ENCODE assay signal across 9 mouse cellular contexts in genomic region chr5:131083072-131083657, GRCm38 (mm10).
A peak's percentile ranks its signal among the peaks of the same experiment; 100 is the strongest.
DNase-seq lines count a peak whose midpoint lies in the region; ATAC-seq and TF ChIP-seq lines count a peak whose summit lies in the region.
"Had no signal": no experiment of that assay in that cellular context is flagged by ENCODE, and none has a peak within 500 bp of the region (broad histone marks: within the 10 kb centered on the region; RNA-seq: fewer than 3 reads in every experiment).

No protein-coding gene starts in this region.

- TF ChIP-seq POLR2A in brain, embryonic 14.5 days (IDR thresholded peaks at IDR 0.05; ENCODE audit: borderline replicate concordance, extremely low read depth, insufficient read depth, insufficient read length, poor library complexity, severe bottlenecking) = no peak

- DNase-seq in frontal cortex, postnatal 36 days (ENCODE audit: low spot score in 2 of 2) = peak; percentile 18 to 20
- no peak for DNase-seq in frontal cortex, postnatal 25 days (ENCODE audit: low spot score in 2 of 2)
- DNase-seq in brain, embryonic 14.5 days (ENCODE audit: low read depth) = peak; percentile 82
- peak; percentile 64 for DNase-seq in forebrain, embryonic 14.5 days (ENCODE audit: low spot score)
- DNase-seq in heart, adult 9 months (ENCODE audit: low spot score in 2 of 2) = no peak
- no peak for DNase-seq in kidney, postnatal 36 days

- TF ChIP-seq CTCF in brain, embryonic 14.5 days (IDR thresholded peaks at IDR 0.05; ENCODE audit: borderline replicate concordance, extremely low read depth, insufficient read depth, insufficient read length) = no peak

- no peaks in the 10 kb centered on the region for H3K9me3 ChIP-seq in forebrain, embryonic 14.5 days (replicated peaks; ENCODE audit: control insufficient read depth, low read length)
- H3K9me3 ChIP-seq in midbrain, embryonic 12.5 days = no peaks in the 10 kb centered on the region

- no peaks in the 10 kb centered on the region for H3K36me3 ChIP-seq in forebrain, embryonic 14.5 days (ENCODE audit: control insufficient read depth, insufficient read depth, low read length)
- H3K36me3 ChIP-seq in midbrain, embryonic 12.5 days = no peaks in the 10 kb centered on the region

- peak overlapping the region; percentile 63 for H3K27ac ChIP-seq in forebrain, embryonic 14.5 days (ENCODE audit: low read depth, low read length)
- peak overlapping the region; percentile 15; the same call in 1 of the 2 replicates for H3K27ac ChIP-seq in midbrain, embryonic 12.5 days (replicated peaks)

- H3K27me3 ChIP-seq in forebrain, embryonic 14.5 days (replicated peaks; ENCODE audit: control insufficient read depth, insufficient read depth, low read length) = no peaks in the 10 kb centered on the region
- H3K27me3 ChIP-seq in midbrain, embryonic 12.5 days = no peaks in the 10 kb centered on the region
- H3K27me3 ChIP-seq: megakaryocyte, embryonic 14.5 days had no signal

- H3K4me1 ChIP-seq in forebrain, embryonic 14.5 days (ENCODE audit: control insufficient read depth, insufficient read depth, low read length) = peaks cover 8% of the 10 kb centered on the region
- H3K4me1 ChIP-seq in midbrain, embryonic 12.5 days = 0 out of 2 replicates have a peak, but pooled peaks cover 7% of the 10 kb centered on the region
- H3K4me1 ChIP-seq: megakaryocyte, embryonic 14.5 days had no signal

- peak; percentile 40; the same call in 1 of the 2 replicates for ATAC-seq in forebrain, embryonic 14.5 days
- ATAC-seq in midbrain, embryonic 12.5 days (ENCODE audit: low FRiP score, low read depth) = no peak
- ATAC-seq in megakaryocyte progenitor cell, adult 5-6 weeks (replicated peaks; ENCODE audit: poor library complexity) = no peak

- 39% methylated on average over 14 of the region's 14 CpGs for WGBS in forebrain, embryonic 14.5 days
- 48% methylated on average over 14 of the region's 14 CpGs for WGBS in midbrain, embryonic 12.5 days

- no peak overlapping the region for H3K9ac ChIP-seq in forebrain, embryonic 14.5 days (ENCODE audit: low read length)
- no peak overlapping the region for H3K9ac ChIP-seq in midbrain, embryonic 12.5 days (replicated peaks)

- H3K4me2 ChIP-seq in forebrain, embryonic 14.5 days (ENCODE audit: low read length) = peak overlapping the region; percentile 6; the same call in 1 of the 2 replicates
- H3K4me2 ChIP-seq in midbrain, embryonic 12.5 days (replicated peaks) = no peak overlapping the region

- H3K4me3 ChIP-seq in forebrain, embryonic 14.5 days (ENCODE audit: low read depth, low read length) = no peak overlapping the region
- H3K4me3 ChIP-seq in midbrain, embryonic 12.5 days = no peak overlapping the region
- H3K4me3 ChIP-seq: megakaryocyte, embryonic 14.5 days had no signal

Comparison
In these comparisons a context has a peak if more than half of its experiments do, and no peak if none do; other contexts are left out.
1. DNase-seq: peak in frontal cortex, postnatal 36 days (2 of 2), brain, embryonic 14.5 days (single experiment) and forebrain, embryonic 14.5 days (single experiment); none in frontal cortex, postnatal 25 days (0 of 2), heart, adult 9 months (0 of 2) and kidney, postnatal 36 days (0 of 2).